Mouse (Mus musculus): ENCODE measurements around the gene Myrfl.

Myrfl gene

DNA sequence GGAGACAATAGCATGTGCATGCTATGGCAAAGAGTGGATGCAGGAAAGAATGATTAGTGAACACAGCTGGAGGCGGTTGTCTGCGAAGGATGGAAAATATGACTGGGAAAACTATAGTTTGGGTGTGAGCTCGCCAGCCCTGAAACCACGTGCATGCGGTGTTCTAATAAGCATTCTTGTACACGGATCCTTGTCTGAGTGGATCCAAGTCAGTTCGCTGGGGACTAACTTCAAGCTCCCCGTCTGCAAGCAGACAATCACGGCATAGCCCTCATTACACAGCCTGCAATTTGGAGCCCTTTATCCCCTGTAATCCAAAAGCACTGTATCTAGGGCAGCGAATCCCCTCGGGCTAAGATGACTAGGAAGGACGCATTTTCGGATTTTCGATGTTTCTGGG, 136.2 kb downstream of the Myrfl start:
- DNase-seq (ENCODE audit: low read depth, low spot score) = no peak

DNA sequence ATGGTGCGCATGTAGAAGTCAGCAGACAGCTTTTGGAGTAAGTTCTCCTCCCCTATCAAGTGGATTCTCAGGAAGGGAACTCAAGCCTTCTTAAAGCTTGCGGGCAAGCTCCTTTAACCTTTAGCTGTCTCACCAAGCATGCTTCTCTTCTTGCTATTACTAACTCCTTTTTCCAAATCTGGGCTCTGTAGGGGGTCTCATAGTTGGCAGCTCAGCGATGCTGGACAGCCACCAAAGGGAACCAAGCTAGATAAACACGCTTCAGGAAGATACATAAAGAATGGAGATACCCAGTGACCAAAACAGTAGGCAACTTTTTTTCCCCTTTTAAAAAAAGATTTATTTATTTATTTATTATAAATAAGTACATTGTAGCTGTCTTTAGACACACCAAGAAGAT, 136.9 kb downstream of the Myrfl start:
- no peak for DNase-seq (ENCODE audit: low read depth, low spot score)

DNA sequence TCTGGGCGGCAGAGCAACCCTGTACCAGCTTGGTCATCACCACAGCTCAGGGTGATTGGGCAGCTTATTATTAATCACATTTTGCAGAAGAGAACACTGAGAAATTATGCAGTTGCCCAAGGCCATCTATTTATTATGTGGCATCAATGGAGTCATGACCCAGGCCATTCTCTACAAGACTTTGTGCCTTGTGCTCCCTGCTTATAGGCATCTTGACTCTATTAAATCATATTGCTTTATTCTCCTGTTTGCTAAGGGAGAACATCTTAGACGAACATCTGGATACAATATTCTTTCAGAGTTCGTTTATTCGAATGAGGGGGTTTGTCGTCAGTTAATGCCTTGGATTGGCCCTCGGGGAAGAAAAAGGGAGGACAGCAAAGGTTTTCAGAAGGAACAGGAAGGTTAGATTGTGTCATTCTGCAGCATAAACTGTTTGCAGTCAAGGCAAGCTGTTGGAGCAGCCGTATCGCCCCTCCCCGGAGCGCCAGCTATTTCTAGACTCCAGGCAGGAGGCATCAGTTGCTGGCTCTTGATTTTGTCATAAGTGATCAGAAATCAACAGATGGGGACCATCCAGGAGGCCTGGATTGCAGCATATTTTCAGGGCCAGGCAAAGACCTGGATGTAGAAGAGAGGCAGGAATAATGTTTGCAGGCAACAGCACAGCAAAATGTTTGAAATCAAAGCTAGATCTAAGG, 140.7 kb downstream of the Myrfl start:
- no peak for DNase-seq (ENCODE audit: low read depth, low spot score)

DNA sequence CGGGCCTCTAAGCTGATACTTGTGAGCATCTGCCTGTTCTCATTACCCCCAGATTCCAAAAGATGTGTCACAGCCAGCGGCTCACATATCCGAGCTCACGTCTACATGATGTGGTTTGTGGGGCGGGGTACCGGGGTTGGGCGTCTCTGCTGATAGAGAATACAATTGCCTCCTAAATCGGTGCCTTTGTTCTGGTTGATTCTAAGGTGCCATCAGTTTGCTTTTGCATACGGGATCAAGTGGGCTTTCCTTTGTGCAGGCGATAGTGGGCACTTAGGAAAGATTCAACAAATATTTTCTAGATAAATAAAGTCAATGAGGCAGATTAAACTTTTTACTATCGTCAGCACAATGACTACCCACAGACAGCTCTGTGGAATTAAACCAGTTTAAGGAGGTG, 141.8 kb downstream of the Myrfl start:
- no peak for DNase-seq (ENCODE audit: low read depth, low spot score)

DNA sequence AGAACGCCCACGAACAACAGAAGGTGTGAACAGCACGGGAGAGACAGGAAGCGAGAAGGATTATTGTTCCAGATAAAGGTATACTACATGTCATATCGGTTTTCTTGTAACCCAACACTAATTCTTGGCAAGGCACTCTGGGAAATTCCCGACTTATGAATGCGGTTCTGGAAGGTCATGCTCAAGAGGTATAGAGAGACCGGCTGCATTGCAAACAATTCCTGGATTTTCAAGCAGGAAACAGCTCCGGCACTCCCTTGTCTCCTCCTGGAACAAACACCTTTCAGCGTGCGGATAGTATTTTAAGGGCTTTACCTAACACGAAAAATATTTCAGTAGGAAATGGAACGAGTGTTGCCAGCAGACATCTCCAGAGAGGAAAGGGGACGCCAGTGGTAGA, 145.8 kb downstream of the Myrfl start:
- no peak for DNase-seq (ENCODE audit: low read depth, low spot score)

DNA sequence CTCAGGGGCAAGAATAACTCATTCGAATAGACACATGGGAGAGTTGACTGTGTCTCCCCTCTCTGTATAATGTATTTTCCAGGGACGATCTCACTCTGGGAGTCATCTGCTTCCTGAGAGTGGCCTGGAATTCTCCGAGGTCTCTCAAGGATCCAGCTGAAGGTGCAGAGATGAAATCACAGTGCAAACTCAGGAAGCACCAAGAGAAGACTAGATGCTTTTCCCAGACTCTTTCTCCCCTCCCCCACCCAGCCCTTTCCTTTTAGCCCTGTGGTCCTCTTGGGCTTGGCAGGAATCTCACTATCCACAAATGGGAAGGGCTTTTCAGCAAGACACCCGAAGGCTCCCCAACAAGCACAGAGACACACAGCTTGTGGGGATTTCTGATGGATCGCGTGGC, 146.7 kb downstream of the Myrfl start:
- no peak for DNase-seq (ENCODE audit: low read depth, low spot score)

DNA sequence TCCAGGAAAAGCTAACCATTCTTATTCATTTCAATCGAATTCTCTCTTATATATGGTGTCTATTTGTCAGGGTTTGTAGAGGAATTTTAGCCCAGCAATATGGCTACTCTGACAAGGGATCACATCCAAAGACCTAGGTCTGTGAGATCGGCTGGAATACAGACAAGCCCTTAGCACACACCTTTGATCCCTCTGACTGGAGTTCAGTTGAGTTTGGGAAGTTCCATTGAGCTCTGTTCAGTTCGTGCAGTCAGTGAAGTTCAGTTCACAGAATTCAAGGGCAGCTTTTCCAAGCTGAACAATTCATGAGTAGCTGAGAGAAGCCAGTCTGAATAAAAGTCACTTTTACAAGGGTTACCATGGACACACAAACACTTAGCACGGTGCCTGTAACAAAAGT, 148.0 kb downstream of the Myrfl start:
- no peak for DNase-seq (ENCODE audit: low read depth, low spot score)

DNA sequence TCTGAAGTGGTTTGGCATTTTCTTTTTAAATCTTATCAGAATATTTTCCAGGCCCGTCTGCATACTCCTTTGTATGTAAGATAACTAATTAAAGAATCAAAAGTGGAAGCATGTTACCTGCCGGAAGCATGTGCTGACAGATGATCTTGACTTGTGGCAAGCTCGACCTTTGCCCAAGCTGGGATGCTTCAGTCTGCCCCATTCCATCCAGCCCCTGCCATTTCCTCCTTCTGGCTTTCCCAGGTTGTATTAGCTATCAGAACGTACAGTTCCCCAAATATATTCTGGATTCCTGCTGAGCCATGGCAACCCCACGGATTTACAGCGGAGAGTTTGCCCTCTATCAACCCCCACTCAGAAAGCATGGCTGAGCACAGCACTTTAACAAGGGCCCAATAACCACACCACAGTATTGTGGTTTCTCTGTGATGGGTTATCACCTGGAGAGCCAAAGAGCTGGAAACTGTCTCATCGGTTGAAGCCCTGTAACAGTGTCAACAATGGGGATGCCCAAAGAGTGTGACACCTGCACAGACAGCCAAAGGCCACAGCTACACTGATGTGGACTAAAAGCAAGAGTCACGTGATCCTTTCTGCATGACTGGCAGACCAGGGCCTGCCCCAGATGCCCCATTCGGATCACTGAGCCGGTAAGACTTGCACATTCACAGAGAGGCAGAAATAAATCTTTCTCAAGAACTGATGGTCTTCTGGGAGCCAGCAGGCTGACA, 150.3 kb downstream of the Myrfl start:
- DNase-seq (ENCODE audit: low read depth, low spot score) = no peak

DNA sequence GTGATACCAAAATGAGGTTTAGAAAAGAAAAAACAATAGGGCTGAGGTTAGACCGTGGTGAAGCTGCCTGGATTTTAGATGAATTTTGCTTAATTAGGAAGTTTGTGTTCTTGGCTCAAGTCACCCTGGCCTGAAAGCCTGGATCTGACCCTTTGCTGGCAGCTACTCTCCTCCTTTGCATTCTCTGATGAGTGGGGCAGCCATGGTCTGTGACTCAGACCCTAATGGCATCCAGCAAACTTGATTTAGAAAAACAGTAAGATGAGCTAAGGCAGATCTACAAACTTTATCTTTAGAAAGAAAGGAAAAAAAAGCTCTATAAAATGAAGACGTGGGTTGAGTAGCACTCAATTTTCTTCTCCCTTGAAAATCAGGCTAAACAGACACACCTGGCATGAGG, 154.0 kb downstream of the Myrfl start:
- DNase-seq (ENCODE audit: low read depth, low spot score) = no peak

DNA sequence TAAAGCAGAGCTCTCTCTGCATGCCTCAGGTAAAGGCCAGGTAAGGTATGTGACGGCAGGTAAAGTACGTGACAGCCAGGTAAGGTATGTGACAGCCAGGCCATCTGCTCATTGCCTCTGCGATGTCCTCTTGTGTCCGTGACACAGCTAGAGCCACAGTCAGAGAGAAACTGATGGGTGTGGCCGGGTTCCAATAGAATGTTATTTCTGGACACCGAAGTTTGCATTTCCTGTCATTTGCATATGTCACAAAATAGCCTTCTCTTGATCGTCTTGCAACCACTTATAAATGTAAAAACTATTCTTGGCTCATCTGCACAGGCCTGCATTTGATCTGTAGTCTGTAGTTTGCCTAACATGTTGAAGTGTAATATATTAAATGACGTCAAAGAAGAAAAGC, 154.5 kb downstream of the Myrfl start:
- DNase-seq (ENCODE audit: low read depth, low spot score) = no peak

DNA sequence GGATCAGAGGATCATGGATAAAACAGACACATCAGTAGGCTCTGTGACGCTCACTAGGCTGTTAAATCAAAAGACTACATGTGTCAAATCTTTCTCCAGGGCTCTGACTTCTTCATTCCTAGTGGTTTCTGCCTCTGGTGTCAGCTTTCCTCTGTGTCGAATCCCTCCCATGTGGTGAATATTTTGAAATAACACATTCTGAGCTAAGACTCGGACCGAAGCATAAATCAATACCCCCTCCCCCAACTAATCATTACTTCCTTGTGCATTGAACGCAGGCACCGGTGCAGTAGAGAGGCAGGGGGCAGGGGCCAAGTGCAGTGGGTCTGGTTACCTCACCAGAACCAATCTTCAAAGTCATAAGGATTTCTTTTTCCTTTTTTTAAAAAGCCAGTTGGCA, 155.4 kb downstream of the Myrfl start:
- peak; percentile 64 for DNase-seq (ENCODE audit: low read depth, low spot score)

DNA sequence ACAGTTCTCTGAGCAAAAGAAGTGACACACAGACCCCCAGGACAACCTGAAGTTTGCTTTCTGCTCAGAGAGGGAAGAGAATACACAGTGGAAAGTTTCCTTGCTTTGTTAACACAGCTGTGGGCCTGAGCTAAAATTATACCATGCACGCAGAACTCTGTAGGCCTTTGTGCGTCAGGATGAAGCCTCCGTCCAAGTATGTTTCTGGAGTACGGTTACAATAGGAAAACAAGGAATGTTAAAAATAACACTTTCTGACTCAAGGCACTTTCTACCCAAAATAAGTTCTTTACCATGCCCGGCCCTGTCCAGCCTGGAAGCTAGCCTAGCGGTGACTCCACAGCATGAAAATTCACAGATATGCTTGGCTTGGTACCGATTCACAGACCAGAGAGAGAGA, 156.6 kb downstream of the Myrfl start:
- no peak for DNase-seq (ENCODE audit: low read depth, low spot score)

DNA sequence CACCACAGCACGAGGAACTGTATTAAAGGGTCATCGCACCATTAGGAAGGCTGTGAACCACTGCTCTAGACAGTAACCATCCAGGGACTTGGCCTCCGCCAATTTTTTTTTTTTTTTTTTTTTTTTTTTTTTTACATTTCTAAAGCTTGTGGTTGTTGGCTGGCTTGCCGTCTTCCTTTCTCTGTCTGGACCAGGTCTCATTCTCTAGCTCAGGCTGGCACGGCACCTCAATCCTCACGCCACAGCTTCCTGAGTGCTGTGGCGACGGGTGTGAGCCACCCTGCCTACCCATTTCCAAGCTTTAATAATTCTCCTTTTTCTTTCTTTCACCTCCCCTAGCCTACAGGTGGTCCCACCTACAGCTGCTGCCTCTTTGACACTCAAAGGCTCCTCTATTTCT, 158.2 kb downstream of the Myrfl start:
- DNase-seq (ENCODE audit: low read depth, low spot score) = no peak

DNA sequence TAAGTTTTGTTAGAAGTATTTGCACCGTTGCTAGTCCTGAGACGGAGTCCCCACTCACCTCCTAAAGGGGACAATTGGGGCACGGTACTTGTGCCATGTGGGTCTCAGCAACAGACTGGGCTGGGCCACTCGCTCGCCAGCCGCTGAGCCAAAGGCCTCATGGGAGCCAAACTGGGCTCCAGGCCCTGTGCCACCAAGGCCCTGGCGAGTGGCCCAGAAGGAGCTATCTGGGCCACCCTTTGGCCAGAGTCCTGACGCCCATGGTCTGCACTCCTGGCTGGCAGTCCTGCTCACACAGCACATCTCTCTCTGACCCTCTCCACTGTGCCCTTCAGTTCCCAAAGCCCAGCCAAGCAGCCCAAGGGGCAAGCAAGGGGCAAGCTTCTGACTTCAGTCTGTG, 161.1 kb downstream of the Myrfl start:
- no peak for DNase-seq (ENCODE audit: low read depth, low spot score)

DNA sequence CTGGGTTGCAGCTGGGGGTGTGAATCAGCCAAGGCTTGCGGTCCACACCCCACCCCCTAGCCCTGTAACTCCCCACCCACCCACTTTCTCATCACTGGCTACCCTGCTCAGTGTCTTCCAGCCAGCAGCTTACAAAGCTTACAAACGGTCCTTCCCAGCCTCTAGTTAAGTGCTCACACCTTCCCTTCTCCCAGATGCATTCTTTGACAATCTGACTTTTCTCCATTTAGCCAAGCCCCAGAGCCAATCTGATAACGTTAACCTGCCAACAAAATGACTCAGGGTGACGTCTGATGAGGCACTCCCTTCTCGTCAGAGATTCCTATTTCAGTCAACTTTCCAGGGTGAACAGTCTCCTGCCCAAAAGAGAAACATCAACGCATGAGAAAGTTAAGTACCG, 163.1 kb downstream of the Myrfl start:
- no peak for DNase-seq (ENCODE audit: low read depth, low spot score)

DNA sequence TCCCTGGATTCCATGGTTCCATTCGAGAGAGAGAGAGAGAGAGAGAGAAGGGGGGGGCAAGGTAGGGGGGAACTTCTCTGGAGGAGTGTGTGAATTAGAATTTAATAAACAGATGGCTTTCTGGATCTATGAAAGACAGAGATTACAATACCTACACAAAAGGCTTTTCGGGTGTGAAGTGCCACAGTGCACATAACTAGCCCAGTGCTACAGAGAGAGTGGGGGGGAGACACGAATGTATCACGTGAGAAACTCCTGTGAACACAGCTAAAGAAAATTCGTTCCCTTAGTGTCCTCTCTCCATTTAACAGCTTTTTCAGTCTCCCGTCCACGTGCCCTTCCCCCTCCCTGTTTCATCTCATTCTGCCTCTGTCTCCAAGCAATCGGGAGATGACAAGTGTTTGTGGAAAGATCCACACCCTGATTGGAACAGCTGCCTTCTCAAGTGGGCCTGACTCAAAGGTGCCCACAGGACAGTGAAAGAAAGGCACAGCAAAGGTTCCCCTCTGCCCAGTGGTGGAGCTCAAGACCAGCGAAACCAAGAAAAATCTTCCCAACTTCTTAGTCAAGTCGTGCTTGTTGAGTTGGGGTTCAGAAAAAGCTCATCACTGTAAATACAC, 166.6 kb downstream of the Myrfl start:
- no peak for DNase-seq (ENCODE audit: low read depth, low spot score)

DNA sequence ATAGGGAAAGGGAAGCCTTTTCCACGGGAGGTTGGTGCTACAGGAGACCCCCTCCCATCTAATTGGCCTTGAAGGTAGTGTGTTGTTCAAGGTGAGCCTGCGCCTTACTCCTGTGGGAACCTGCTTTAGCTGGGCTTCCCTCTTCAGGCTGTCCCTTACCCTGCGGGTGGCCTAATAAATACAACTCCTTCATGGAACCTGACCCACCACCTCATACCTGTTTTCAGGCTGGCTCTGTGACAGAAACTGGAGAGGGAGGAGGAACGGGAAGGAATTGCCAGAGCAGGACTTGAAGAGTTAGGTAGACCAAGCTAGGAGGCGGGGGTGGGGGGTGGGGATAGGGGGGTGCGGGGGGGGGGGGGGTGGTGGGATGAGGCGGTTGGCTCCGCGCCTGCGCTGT, 167.9 kb downstream of the Myrfl start:
- DNase-seq (ENCODE audit: low read depth, low spot score) = no peak

DNA sequence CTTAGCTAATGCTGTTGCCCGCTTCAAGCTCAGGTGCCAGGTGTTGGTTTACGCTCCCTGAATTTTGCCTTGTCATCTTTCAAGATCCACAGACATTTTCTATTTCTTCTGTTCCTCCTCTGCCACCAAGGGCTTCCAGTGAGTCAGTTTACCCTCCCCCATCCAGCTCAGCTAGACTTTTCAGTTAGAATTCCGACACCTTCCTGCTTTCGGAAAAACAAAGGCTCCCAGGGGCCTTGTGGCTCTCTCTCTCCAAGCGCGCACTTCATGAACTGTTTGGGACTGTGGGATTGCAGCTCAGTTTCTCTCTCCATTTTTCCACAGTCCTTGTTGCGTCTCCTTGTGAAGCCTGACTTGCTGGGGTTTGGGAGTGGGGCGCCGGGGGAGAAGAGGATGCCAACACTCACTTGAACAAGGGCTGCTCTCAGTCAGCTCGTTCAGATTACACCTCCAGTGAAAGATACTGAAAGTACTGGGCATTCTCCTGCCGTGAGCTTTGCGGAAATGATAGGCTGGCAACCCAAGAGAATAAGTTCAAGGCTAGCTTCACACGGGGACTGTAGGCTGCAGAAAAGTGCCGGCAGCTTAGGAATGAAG, 168.9 kb downstream of the Myrfl start:
- no peak for DNase-seq (ENCODE audit: low read depth, low spot score)

Measured in mesoderm, embryonic 11.5 days (tissue).